Mouse (Mus musculus): Measurements from ENCODE around the gene Colgalt1. TPM values are rescaled to one million over a fixed set of nuclear protein-coding genes. Genes with fewer than 3 reads are reported as not detected.

Gene Colgalt1
- 10 to 100 TPM; 23.2 to 50.3 TPM for polyA plus RNA-seq (2012; fragmentation: generic; extraction: Trizol)

GRCm38 (mm10) chr8:71610822-71611651 lies at the start of gene Colgalt1:
Gene Colgalt1, plus strand, starts transcription at chr8:71610998.

GRCm38 (mm10) chr8:71566501-71566900 lies 44.3 kb upstream of the Colgalt1 start, which contains the start of gene Nxnl1:
Gene Nxnl1, minus strand, starts transcription at chr8:71566601.

GRCm38 (mm10) chr8:71568387-71568937 lies 42.3 kb upstream of the Colgalt1 start, which contains the start of gene Slc27a1:
Gene Slc27a1, plus strand, starts transcription at chr8:71568882.

GRCm38 (mm10) chr8:71591471-71592373 lies 19.1 kb upstream of the Colgalt1 start, which contains the start of gene Pgls:
Gene Pgls, plus strand, starts transcription at chr8:71592176.

GRCm38 (mm10) chr8:71597451-71597850 lies 13.3 kb upstream of the Colgalt1 start, which contains the start of gene Fam129c:
Gene Fam129c, plus strand, starts transcription at chr8:71597648.

GRCm38 (mm10) chr8:71671549-71671965 lies 60.8 kb downstream of the Colgalt1 start, which contains the start of gene Unc13a:
Gene Unc13a, minus strand, starts transcription at chr8:71671757.

Other genes starting within 250 kb of the Colgalt1 start
- gene Use1, start 244.2 kb upstream of the Colgalt1 start, polyA plus RNA-seq (2012; fragmentation: generic; extraction: Trizol), result 100 to 1,000 TPM; 189 to 219 TPM
- gene Ocel1, start 239.7 kb upstream of the Colgalt1 start, polyA plus RNA-seq (2012; fragmentation: generic; extraction: Trizol), result 10 to 100 TPM; 22.1 to 26.8 TPM
- gene Nr2f6, start 229.0 kb upstream of the Colgalt1 start, polyA plus RNA-seq (2012; fragmentation: generic; extraction: Trizol), result 10 to 100 TPM; 49.2 to 58.0 TPM
- gene Ushbp1, start 215.2 kb upstream of the Colgalt1 start, polyA plus RNA-seq (2012; fragmentation: generic; extraction: Trizol), result under 1 TPM in 1 of 2 experiments, not detected in 1; 0.08 TPM
- 100 to 1,000 TPM; 111 to 146 TPM for gene Babam1, start 214.1 kb upstream of the Colgalt1 start, polyA plus RNA-seq (2012; fragmentation: generic; extraction: Trizol)
- gene Ankle1, start 205.0 kb upstream of the Colgalt1 start, polyA plus RNA-seq (2012; fragmentation: generic; extraction: Trizol), result 10 to 100 TPM in 1 of 2 experiments, 1 to 10 TPM in 1; 5.8 to 17.1 TPM
- 100 to 1,000 TPM in 1 of 2 experiments, 10 to 100 TPM in 1; 62.4 to 135 TPM for gene Abhd8, start 147.3 kb upstream of the Colgalt1 start, polyA plus RNA-seq (2012; fragmentation: generic; extraction: Trizol)
- 100 to 1,000 TPM in 1 of 2 experiments, 10 to 100 TPM in 1; 85.2 to 111 TPM for gene Mrpl34, start 146.0 kb upstream of the Colgalt1 start, polyA plus RNA-seq (2012; fragmentation: generic; extraction: Trizol)
- 10 to 100 TPM; 60.9 to 90.0 TPM for gene Dda1, start 141.8 kb upstream of the Colgalt1 start, polyA plus RNA-seq (2012; fragmentation: generic; extraction: Trizol)
- gene Ano8, start 125.0 kb upstream of the Colgalt1 start, polyA plus RNA-seq (2012; fragmentation: generic; extraction: Trizol), result 10 to 100 TPM in 1 of 2 experiments, 1 to 10 TPM in 1; 4.6 to 25.7 TPM
- 10 to 100 TPM; 16.4 to 24.2 TPM for gene Gtpbp3, start 122.9 kb upstream of the Colgalt1 start, polyA plus RNA-seq (2012; fragmentation: generic; extraction: Trizol)
- 1 to 10 TPM in 1 of 2 experiments, under 1 TPM in 1; 0.33 to 1.3 TPM for gene Plvap, start 99.2 kb upstream of the Colgalt1 start, polyA plus RNA-seq (2012; fragmentation: generic; extraction: Trizol)
- under 1 TPM; 0.01 to 0.32 TPM for gene Ccdc194, start 85.3 kb upstream of the Colgalt1 start, polyA plus RNA-seq (2012; fragmentation: generic; extraction: Trizol)
- 10 to 100 TPM; 11.1 to 98.6 TPM for gene Bst2, start 73.5 kb upstream of the Colgalt1 start, polyA plus RNA-seq (2012; fragmentation: generic; extraction: Trizol)
- gene Mvb12a, start 68.1 kb upstream of the Colgalt1 start, polyA plus RNA-seq (2012; fragmentation: generic; extraction: Trizol), result 100 to 1,000 TPM; 101 to 142 TPM
- gene Tmem221, start 52.1 kb upstream of the Colgalt1 start, polyA plus RNA-seq (2012; fragmentation: generic; extraction: Trizol), result not detected
- gene Nxnl1, start 44.4 kb upstream of the Colgalt1 start, polyA plus RNA-seq (2012; fragmentation: generic; extraction: Trizol), result under 1 TPM in 1 of 2 experiments, not detected in 1; 0.04 TPM
- 10 to 100 TPM; 10.5 to 16.2 TPM for gene Slc27a1, start 42.1 kb upstream of the Colgalt1 start, polyA plus RNA-seq (2012; fragmentation: generic; extraction: Trizol)
- gene Pgls, start 18.8 kb upstream of the Colgalt1 start, polyA plus RNA-seq (2012; fragmentation: generic; extraction: Trizol), result 100 to 1,000 TPM; 229 to 539 TPM
- 1 to 10 TPM in 1 of 2 experiments, under 1 TPM in 1; 0.47 to 4.4 TPM for gene Fam129c, start 13.3 kb upstream of the Colgalt1 start, polyA plus RNA-seq (2012; fragmentation: generic; extraction: Trizol)
- gene Unc13a, start 60.8 kb downstream of the Colgalt1 start, polyA plus RNA-seq (2012; fragmentation: generic; extraction: Trizol), result under 1 TPM; 0.51 to 0.96 TPM
- 1 to 10 TPM; 1.3 to 4.2 TPM for gene Jak3, start 65.3 kb downstream of the Colgalt1 start, polyA plus RNA-seq (2012; fragmentation: generic; extraction: Trizol)
- gene Insl3, start 78.2 kb downstream of the Colgalt1 start, polyA plus RNA-seq (2012; fragmentation: generic; extraction: Trizol), result 1 to 10 TPM in 1 of 2 experiments, under 1 TPM in 1; 0.28 to 2.8 TPM
- not detected for gene B3gnt3, start 90.8 kb downstream of the Colgalt1 start, polyA plus RNA-seq (2012; fragmentation: generic; extraction: Trizol)
- under 1 TPM in 1 of 2 experiments, not detected in 1; 0.01 TPM for gene Fcho1, start 114.7 kb downstream of the Colgalt1 start, polyA plus RNA-seq (2012; fragmentation: generic; extraction: Trizol)

Measured in C3H10T1/2 (cell line).